28 mouse cellular contexts compared by ENCODE assay signal in genomic region chr16:50673339-50673738, GRCm38 (mm10).
DNase-seq lines count a peak whose midpoint lies in the region; ATAC-seq and TF ChIP-seq lines count a peak whose summit lies in the region.
"Had no signal": no experiment of that assay in that cellular context is flagged by ENCODE, and none has a peak within 500 bp of the region (broad histone marks: within the 10 kb centered on the region; RNA-seq: fewer than 3 reads in every experiment).

No protein-coding gene starts in this region.

- H3K4me1 ChIP-seq in CH12.LX (ENCODE audit: control insufficient read depth in 1 of 2, insufficient read depth in 2 of 2): no peaks in the 10 kb centered on the region
- H3K4me1 ChIP-seq: embryonic facial prominence, embryonic 13.5 days; forebrain, embryonic 10.5 days; forebrain, embryonic 15.5 days; heart, embryonic 13.5 days; limb, embryonic 12.5 days; liver, embryonic 15.5 days; neural tube, embryonic 12.5 days had no signal

- H3K27ac ChIP-seq in CH12.LX (ENCODE audit: insufficient read depth, low read depth): no peak overlapping the region
- H3K27ac ChIP-seq: embryonic facial prominence, embryonic 13.5 days; forebrain, embryonic 10.5 days; forebrain, embryonic 15.5 days; heart, adult 2 months; heart, embryonic 13.5 days; limb, embryonic 12.5 days; liver, embryonic 15.5 days; neural tube, embryonic 12.5 days had no signal

- no peak for DNase-seq in frontal cortex, postnatal 14 days (ENCODE audit: low spot score in 2 of 2)
- DNase-seq in layer of hippocampus, adult 9-11 months: peak; percentile 20
- no peak for DNase-seq in layer of hippocampus, adult 9-10 months (ENCODE audit: low spot score)
- DNase-seq in CH12.LX (ENCODE audit: extremely low read depth): no peak
- no peak for DNase-seq in cerebellum, adult 9-10 months
- DNase-seq: adrenal gland, adult 2 months; cerebellum, adult 11 months; cerebellum, adult 9-11 months; heart, adult 2 months; heart, postnatal 14 days; kidney, adult 9 months; lung, postnatal 14 days; right cerebral cortex, adult 18-20 months; right cerebral cortex, postnatal 4 days had no signal

- in situ Hi-C loops in CH12.LX (cut with MboI; ENCODE audit: low pct_ligation_motif_present, low pct_unique_long_range_greater_than_20kb, low sequenced_read_pairs): no loop called here

- H3ac ChIP-seq in myocyte (ENCODE audit: control insufficient read depth, insufficient read length): no peak overlapping the region

- H3K79me2 ChIP-seq in CH12.LX (replicated peaks; ENCODE audit: control insufficient read depth, extremely low read depth, insufficient read depth, poor library complexity, severe bottlenecking) (no peaks in the 10 kb centered on the region), myocyte (ENCODE audit: control insufficient read depth, insufficient read depth) (no peaks in the 10 kb centered on the region)

- no peaks in the 10 kb centered on the region for H3K9me3 ChIP-seq in CH12.LX (replicated peaks; ENCODE audit: low read length)
- H3K9me3 ChIP-seq: embryonic facial prominence, embryonic 13.5 days; forebrain, embryonic 10.5 days; forebrain, embryonic 15.5 days; heart, embryonic 13.5 days; limb, embryonic 12.5 days; liver, embryonic 15.5 days; neural tube, embryonic 12.5 days had no signal

- ATAC-seq in frontal cortex, adult (ENCODE audit: low TSS enrichment): peak; percentile 72
- ATAC-seq: activated CD4-positive, CD25-positive, alpha-beta regulatory T cell, adult 4 months; hindbrain, embryonic 16.5 days; intestine, embryonic 16.5 days; midbrain, embryonic 16.5 days had no signal

- H3K9ac ChIP-seq in CH12.LX (ENCODE audit: insufficient read depth, low read depth): peak overlapping the region; percentile 21; the same call in 1 of the 2 replicates
- H3K9ac ChIP-seq: embryonic facial prominence, embryonic 13.5 days; forebrain, embryonic 15.5 days; heart, embryonic 13.5 days; limb, embryonic 12.5 days; liver, embryonic 15.5 days; lung, embryonic 14.5 days; neural tube, embryonic 12.5 days had no signal

- no peak for TF ChIP-seq CTCF in CH12.LX (conservative IDR thresholded peaks at IDR 0.05 in 1 of 2, IDR thresholded peaks at IDR 0.05 in 1 of 2; ENCODE audit: low read depth in 2 of 2, low read length in 2 of 2)

- H3K27me3 ChIP-seq in CH12.LX (replicated peaks) (no peaks in the 10 kb centered on the region), myocyte (ENCODE audit: control insufficient read depth, insufficient read depth, insufficient read length) (no peaks in the 10 kb centered on the region)
- H3K27me3 ChIP-seq: embryonic facial prominence, embryonic 13.5 days; forebrain, embryonic 15.5 days; heart, embryonic 13.5 days; limb, embryonic 12.5 days; liver, embryonic 15.5 days; neural tube, embryonic 12.5 days had no signal

- no peak for TF ChIP-seq RAD21 in CH12.LX (IDR thresholded peaks at IDR 0.05; ENCODE audit: low read depth, low read length)

- no peak overlapping the region for H3K4me2 ChIP-seq in CH12.LX (ENCODE audit: insufficient read depth, low read depth, poor library complexity, severe bottlenecking)
- peak overlapping the region; percentile 31 for H3K4me2 ChIP-seq in myocyte (ENCODE audit: low read depth)
- H3K4me2 ChIP-seq: embryonic facial prominence, embryonic 13.5 days; forebrain, embryonic 15.5 days; heart, embryonic 13.5 days; limb, embryonic 12.5 days; liver, embryonic 15.5 days; lung, embryonic 14.5 days; neural tube, embryonic 12.5 days had no signal

- dilution Hi-C loops in CH12.LX (cut with MboI; ENCODE audit: extremely low pct_ligation_motif_present, extremely low pct_unique_long_range_greater_than_20kb, low sequenced_read_pairs): no loop called here

- no peak for TF ChIP-seq POLR2A in CH12.LX (IDR thresholded peaks at IDR 0.05; ENCODE audit: low read depth, low read length)
- no peak for TF ChIP-seq POLR2A in myocyte (IDR thresholded peaks at IDR 0.05; ENCODE audit: insufficient read length, low read depth)

- H3K36me3 ChIP-seq in CH12.LX (replicated peaks in 1 of 2; ENCODE audit: control insufficient read depth in 1 of 2, insufficient read depth in 1 of 2, low read length in 1 of 2): no peaks in the 10 kb centered on the region
- no peaks in the 10 kb centered on the region for H3K36me3 ChIP-seq in myocyte (ENCODE audit: control insufficient read depth, insufficient read depth)
- H3K36me3 ChIP-seq: embryonic facial prominence, embryonic 13.5 days; forebrain, embryonic 10.5 days; forebrain, embryonic 15.5 days; heart, embryonic 13.5 days; limb, embryonic 12.5 days; liver, embryonic 15.5 days; neural tube, embryonic 12.5 days had no signal

- no peak for TF ChIP-seq EP300 in CH12.LX (IDR thresholded peaks at IDR 0.05; ENCODE audit: low read length)

- H3K4me3 ChIP-seq in CH12.LX (replicated peaks in 1 of 3; ENCODE audit: low read depth in 2 of 3, low read length in 2 of 3, poor library complexity in 1 of 3) (no peak overlapping the region), myocyte (no peak overlapping the region)
- H3K4me3 ChIP-seq: embryonic facial prominence, embryonic 13.5 days; forebrain, embryonic 10.5 days; forebrain, embryonic 15.5 days; heart, adult 2 months; heart, embryonic 13.5 days; limb, embryonic 12.5 days; liver, embryonic 15.5 days; neural tube, embryonic 12.5 days had no signal

TF ChIP-seq in CH12.LX, 34 proteins besides CTCF, POLR2A, EP300 and RAD21:
- TF ChIP-seq MAZ (IDR thresholded peaks at IDR 0.05; ENCODE audit: low read depth, low read length) (no peak), IRF4 (IDR thresholded peaks at IDR 0.05; ENCODE audit: low read depth, low read length) (no peak), NELFE (IDR thresholded peaks at IDR 0.05; ENCODE audit: low read depth, low read length) (no peak), PAX5 (IDR thresholded peaks at IDR 0.05; ENCODE audit: low read length) (no peak), ZKSCAN1 (IDR thresholded peaks at IDR 0.05; ENCODE audit: borderline replicate concordance, low read depth, low read length) (no peak), ZNF384 (IDR thresholded peaks at IDR 0.05; ENCODE audit: low read depth, low read length) (no peak), BHLHE40 (IDR thresholded peaks at IDR 0.05; ENCODE audit: low read depth, low read length) (no peak), USF2 (conservative IDR thresholded peaks at IDR 0.05; ENCODE audit: low read depth, low read length) (no peak), ZC3H11A (IDR thresholded peaks at IDR 0.05; ENCODE audit: low read depth, low read length) (no peak), JUND (conservative IDR thresholded peaks at IDR 0.05; ENCODE audit: low read depth, low read length) (no peak), KAT2A (IDR thresholded peaks at IDR 0.05; ENCODE audit: insufficient replicate concordance, low read length) (no peak), ETS1 (conservative IDR thresholded peaks at IDR 0.05; ENCODE audit: low read depth, low read length) (no peak), MAFK (IDR thresholded peaks at IDR 0.05; ENCODE audit: insufficient replicate concordance, low read length) (no peak)

TF ChIP-seq in myocyte, 11 proteins besides CTCF, POLR2A, EP300 and RAD21:
- TF ChIP-seq REST (IDR thresholded peaks at IDR 0.05; ENCODE audit: insufficient read depth, insufficient read length) (no peak), TCF12 (IDR thresholded peaks at IDR 0.05; ENCODE audit: insufficient read depth, poor library complexity, severe bottlenecking) (no peak), SRF (IDR thresholded peaks at IDR 0.05; ENCODE audit: control insufficient read depth, insufficient read length, low read depth) (no peak), MYOG (IDR thresholded peaks at IDR 0.05; ENCODE audit: control insufficient read depth in 1 of 3, insufficient read depth in 1 of 3, insufficient read length in 2 of 3, low read depth in 2 of 3) (no peak), MYOD1 (IDR thresholded peaks at IDR 0.05; ENCODE audit: control insufficient read depth in 1 of 3, insufficient read length in 2 of 3, low read depth in 2 of 3) (no peak), USF1 (IDR thresholded peaks at IDR 0.05; ENCODE audit: low read depth) (no peak), TCF3 (IDR thresholded peaks at IDR 0.05; ENCODE audit: insufficient read length, low read depth) (no peak), POLR2AphosphoS2 (IDR thresholded peaks at IDR 0.05; ENCODE audit: insufficient read length, low read depth) (no peak), MAX (IDR thresholded peaks at IDR 0.05; ENCODE audit: low read depth) (no peak), E2F4 (IDR thresholded peaks at IDR 0.05; ENCODE audit: insufficient read depth) (no peak), CEBPB (IDR thresholded peaks at IDR 0.05; ENCODE audit: insufficient read depth, poor library complexity, severe bottlenecking) (no peak)
